Mouse (Mus musculus) lung, postnatal 0 days (tissue): ENCODE results near the gene Phldb2.

ENCODE experiments used
- CTCF ChIP-seq: IDR thresholded peaks from 2 replicates; pipeline ENCODE4 v1.5.1; 2016; ENCODE audit warnings: antibody characterized with exemption, mild to moderate bottlenecking
- EP300 ChIP-seq: IDR thresholded peaks from 2 replicates; pipeline ENCODE4 v1.6.1; 2016; ENCODE audit warnings: antibody characterized with exemption, mild to moderate bottlenecking, control low read depth

- TF ChIP-seq CTCF (no peak), EP300 (peak; percentile 40; the same call in 1 of the 2 replicates)
Observed at GRCm38 (mm10) chr16:45791286-45791685, 162.1 kb downstream of the Phldb2 start.
